Mouse (Mus musculus) left cerebral cortex, postnatal 36 days (tissue): ENCODE results near the gene Sh3bp2. TPM values are rescaled to one million over a fixed set of nuclear protein-coding genes. Genes with fewer than 3 reads are reported as not detected.

Experiments used
- DNase-seq, 2 experiments: peaks; one replicate each; pipeline ENCODE4 v3.0.0; 2021 to 2022; ENCODE audit warnings: low spot score in 2 of 2, mixed read lengths in 1 of 2
- intact Hi-C: fragments of 180-260 bp; cut with DNase I; formaldehyde crosslinking; loops from one replicate; pipeline ENCODE4 v1.15.1; 2025
- total RNA-seq, 2 experiments: library from RNA; stranded (reverse); gene quantifications; 2 replicates each; pipeline ENCODE4 v1.2.3; 2021

Sh3bp2 gene
- 1 to 10 TPM; 2.6 to 3.7 TPM for total RNA-seq

- peak; percentile 77 to 79 for DNase-seq
- intact Hi-C loops = loop anchor here (5.0 kb wide), 1 partner anchor 46 kb away; the partner anchor contains the start of gene Add1
Measured at GRCm38 (mm10) chr5:34525663-34526476, at the start of gene Sh3bp2. Gene Sh3bp2, plus strand, starts transcription at chr5:34525838.

- intact Hi-C loops = no loop called here
- DNase-seq = no peak
Measured at GRCm38 (mm10) chr5:34480926-34481325, 44.7 kb upstream of the Sh3bp2 start.

- intact Hi-C loops = no loop called here
- no peak for DNase-seq
Measured at GRCm38 (mm10) chr5:34485731-34486130, 39.9 kb upstream of the Sh3bp2 start.

GRCm38 (mm10) chr5:34487320-34488090, 38.1 kb upstream of the Sh3bp2 start:
- intact Hi-C loops = no loop called here
- peak in 1 of 2 experiments; percentile 36 for DNase-seq

GRCm38 (mm10) chr5:34488741-34489417, 36.8 kb upstream of the Sh3bp2 start:
- intact Hi-C loops = no loop called here
- no peak for DNase-seq

DNA sequence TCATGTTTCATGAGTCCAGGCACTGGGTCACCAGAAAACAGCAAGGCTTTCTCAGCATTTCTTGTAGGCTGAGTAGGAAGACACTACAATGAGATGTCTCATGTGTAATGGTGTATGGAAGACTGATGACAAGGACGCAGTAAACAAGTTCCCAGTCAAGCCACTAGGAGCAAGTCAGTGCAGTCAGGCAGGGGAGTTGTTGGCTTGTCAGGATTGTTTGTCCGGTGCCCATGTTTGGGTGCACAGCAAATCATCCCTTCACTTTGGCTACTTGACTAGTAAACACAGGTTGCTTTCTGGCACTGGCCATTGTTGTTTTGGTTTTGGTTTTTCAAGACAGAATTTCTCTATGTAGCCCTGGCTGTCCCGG, 36.2 kb upstream of the Sh3bp2 start:
- DNase-seq = no peak
- intact Hi-C loops = no loop called here

DNA sequence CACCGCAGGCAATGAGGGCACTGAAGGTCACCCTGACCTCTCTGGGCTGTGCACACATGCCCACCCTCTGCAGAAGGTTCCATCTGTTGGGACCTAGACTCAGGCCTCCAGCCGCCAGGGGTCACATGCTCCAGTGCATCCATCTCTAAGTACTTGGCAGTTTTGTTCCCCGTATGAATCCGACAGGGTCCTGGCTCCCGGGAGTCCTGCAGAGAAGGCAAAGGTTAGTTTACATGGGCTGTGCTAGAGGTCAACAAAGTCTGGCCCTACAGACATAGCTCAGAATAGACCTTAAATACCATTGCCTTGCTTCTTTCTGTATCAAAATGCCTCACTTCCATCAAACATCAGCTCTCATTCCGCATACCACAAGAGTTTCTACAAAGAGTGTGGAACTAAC, 28.9 kb upstream of the Sh3bp2 start:
- no peak for DNase-seq
- intact Hi-C loops = no loop called here

DNA sequence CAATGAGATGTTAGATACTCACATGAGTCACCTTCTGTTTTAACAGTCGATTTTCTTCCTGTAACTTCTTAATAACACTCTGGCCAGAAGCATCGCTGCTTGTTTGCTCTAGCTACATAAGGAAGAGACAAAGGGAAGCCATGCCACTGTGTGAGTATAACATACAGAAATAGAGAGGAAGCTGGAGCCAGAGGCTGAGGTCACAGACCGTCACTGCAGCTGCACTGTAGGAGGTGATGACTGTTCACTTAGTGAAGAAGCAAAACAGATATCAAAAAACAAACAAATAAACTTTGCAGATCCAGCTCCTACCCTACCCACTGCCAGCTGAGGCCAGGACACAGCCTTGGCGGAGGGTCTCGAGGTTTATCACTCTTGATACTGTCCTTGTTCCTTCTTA, 24.8 kb upstream of the Sh3bp2 start:
- intact Hi-C loops = no loop called here
- DNase-seq = no peak

- intact Hi-C loops = no loop called here
- DNase-seq = no peak
Measured at GRCm38 (mm10) chr5:34501588-34501987, 24.1 kb upstream of the Sh3bp2 start.

- intact Hi-C loops = no loop called here
- no peak for DNase-seq
Measured at GRCm38 (mm10) chr5:34502411-34502810, 23.2 kb upstream of the Sh3bp2 start.

- intact Hi-C loops = no loop called here
Measured at GRCm38 (mm10) chr5:34502821-34503220, 22.8 kb upstream of the Sh3bp2 start.

GRCm38 (mm10) chr5:34512486-34512885, 13.2 kb upstream of the Sh3bp2 start:
- intact Hi-C loops = no loop called here
- DNase-seq = no peak

More at GRCm38 (mm10) chr5:34502821-34503220, 22.8 kb upstream of the Sh3bp2 start:
- DNase-seq = no peak

DNA sequence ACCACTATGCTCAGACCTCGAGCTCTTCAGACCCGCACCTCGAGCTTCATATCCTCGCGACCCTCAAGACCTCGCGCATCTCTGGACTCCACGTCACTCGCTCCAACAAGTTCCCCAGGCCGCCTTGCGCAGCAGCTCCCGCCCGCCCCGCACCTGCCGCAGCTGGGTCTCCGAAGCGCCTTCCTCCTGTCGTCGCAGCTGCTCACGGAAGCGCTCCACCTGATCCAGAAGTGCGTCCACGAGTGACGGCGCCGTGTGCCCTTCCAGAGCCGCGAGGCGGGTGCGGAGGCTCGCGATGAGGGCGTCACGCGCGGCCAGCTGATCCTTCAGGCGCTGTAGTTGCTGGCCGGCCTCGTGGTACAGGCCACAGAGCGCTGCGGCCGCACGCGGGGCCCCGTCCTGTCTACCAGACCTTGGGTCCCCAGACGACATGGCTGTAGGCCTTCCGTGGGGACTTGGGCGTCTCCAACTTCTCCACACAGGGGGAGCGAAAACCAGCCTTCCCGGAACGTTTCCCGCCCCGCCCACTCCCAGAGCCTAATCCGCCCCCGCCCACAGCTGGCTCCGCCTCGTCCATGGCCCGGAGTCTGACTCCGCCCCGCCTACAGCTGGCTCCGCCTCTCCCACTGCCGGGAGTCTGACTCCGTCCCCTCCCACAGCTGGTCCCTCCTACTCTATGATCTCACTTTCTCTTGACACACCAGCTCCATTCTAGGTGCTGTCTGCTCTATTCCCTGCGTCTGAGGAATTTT, 12.0 kb upstream of the Sh3bp2 start, which contains the start of gene Tnip2:
TSS of gene Tnip2 (minus strand) at position 526 of the 752 bp plus-strand sequence.
- intact Hi-C loops = no loop called here
- DNase-seq = peak; percentile 87 to 88

GRCm38 (mm10) chr5:34514218-34514566, 11.4 kb upstream of the Sh3bp2 start:
- no peak for DNase-seq
- intact Hi-C loops = no loop called here

GRCm38 (mm10) chr5:34515096-34515495, 10.5 kb upstream of the Sh3bp2 start:
- no peak for DNase-seq
- intact Hi-C loops = no loop called here

DNA sequence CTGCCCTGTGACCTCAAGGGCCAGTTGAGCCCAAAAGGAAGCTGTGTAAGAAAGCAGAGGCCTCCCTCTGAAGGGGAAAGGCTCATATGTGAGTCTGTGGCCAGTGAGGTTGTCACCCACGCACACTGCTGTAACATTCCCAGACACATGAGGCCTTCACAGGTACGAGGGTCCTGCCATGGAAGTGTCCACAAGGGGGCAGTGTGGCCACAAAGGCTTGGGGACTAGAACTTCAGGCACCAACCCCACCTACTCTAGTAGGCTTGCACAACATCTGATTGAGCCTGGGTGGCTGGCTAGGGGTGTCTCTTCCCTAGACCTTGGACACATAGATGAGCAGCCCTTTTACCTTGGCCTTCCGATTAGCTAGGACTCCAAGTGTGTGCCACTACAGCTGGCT, 7.7 kb upstream of the Sh3bp2 start:
- peak; percentile 56 to 70 for DNase-seq
- intact Hi-C loops = loop anchor here (2.0 kb wide), 1 partner anchor 119 kb away; the partner anchor contains the start of gene Mfsd10

DNA sequence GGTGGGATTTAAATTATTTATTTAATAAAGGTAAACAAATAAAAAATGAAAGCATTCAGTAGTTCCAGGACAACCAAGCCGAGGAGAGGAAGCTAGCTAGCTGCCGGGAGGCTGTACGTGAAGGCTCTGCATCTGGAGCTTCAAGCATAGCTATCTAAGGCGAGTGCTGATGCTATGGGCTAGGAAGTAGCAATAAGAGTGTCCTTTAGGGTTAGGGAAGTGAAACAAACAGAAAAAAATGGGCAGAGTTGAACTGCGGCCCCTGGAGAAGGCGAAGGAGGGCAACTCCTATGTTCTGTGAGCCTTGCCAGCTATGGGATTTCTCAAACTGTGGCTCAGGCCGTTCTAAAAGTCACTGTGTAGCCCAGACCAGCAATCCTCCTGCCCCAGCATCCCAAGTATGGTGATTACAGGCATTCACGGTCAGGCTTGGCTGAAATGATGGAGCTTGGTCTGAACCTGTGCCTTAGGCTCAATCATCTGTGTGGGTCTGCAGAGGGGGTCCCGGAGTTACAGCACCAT, 6.2 kb upstream of the Sh3bp2 start:
- no peak for DNase-seq
- intact Hi-C loops = loop anchor here (2.0 kb wide), 1 partner anchor 117 kb away; the partner anchor contains the start of gene Mfsd10

DNA sequence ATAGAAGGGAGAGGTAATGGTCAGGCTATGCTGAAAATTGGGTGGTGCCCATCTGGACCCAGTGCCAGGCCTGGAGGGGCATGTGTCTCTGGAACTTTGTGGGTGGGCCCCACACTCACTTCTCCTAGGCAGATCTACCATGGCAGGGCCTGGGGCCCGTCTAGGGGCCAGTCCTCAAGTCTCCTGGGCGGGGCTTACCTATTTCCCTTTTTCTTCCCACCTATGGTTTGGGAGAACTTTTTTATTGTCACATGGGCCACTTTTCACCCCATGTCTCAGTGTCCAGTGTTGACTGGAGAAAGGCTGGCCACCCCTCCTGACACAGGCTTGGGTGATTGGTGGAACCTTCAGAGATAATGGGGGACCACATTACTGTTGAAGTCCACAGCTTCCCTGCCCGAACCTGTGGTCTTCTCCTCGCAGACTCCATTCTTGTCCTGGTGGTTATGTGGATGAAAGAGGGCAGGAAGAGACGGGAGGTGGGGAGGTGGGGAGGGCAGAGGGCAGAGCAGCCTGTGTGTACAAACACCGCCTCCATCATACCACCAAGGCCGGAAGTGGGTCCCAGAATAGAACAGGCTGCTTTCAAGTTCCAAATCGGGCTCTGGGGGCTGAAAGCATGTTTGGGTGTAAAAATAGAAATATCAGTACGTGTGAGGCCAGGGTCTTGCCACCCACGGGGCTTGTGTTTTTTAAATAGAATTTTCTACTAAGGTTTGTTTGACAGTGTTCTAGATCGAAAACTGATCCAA, 5.0 kb upstream of the Sh3bp2 start:
- DNase-seq = no peak
- intact Hi-C loops = no loop called here

DNA sequence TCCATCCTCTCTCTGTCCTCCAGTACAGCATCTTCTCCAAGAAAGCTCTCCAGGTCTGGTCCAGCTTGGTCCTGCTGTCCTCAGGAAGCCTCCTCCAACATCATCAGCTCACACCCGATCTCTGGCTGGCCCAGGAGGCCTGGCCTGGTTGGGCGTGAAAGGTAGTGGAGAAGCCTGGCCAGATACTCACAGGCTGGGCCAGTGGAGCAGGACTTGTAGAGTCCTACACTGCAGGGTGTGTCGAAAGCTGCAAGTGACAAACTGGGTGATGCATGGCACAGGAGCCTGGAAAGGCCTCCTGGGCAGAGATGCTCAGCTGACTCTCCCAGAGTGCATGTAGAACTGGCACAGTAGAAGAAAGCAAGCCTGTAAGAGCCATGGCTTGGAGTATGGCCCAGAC, 4.3 kb upstream of the Sh3bp2 start:
- DNase-seq = no peak
- intact Hi-C loops = no loop called here
